Mouse (Mus musculus) ovary, postnatal 14 days (tissue): Measurements from ENCODE around the gene Sucla2.
"Not testable (repeated sequence)": the region's sequence is repeated elsewhere in the genome, so short reads cannot be mapped to it uniquely, and the experiment has no call there.

Source experiments
- DNase-seq: peaks from one replicate; pipeline ENCODE4 v3.0.0; 2022; ENCODE audit warnings: low spot score

Sucla2 gene

GRCm38 (mm10) chr14:73614961-73615360 lies 89.8 kb downstream of the Sucla2 start:
- DNase-seq = not testable (repeated sequence)

GRCm38 (mm10) chr14:73620880-73621279 lies 95.8 kb downstream of the Sucla2 start:
- DNase-seq = no peak

- DNase-seq = no peak
Measured at GRCm38 (mm10) chr14:73622988-73623387, 97.9 kb downstream of the Sucla2 start.

DNA sequence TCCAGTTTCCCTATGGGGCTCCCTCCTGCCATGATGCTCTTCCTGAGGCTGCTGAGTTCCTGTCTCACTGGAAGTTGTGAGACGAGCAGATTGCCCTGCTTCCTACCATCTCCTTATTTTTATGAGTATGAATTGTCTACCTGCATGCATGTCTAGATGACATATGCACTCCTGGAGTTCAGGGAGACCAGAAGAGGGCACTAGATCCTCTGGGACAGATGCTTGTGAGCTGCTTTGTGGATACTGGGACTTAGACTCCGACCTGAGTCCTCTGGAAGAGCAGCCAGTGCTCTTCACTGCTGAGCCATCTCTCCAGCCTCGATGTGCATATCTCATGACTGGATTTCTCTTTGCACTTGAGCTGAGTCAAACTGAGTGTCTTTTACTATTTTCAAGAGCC lies 100.3 kb downstream of the Sucla2 start:
- no peak for DNase-seq

GRCm38 (mm10) chr14:73631511-73631910 lies 106.4 kb downstream of the Sucla2 start:
- DNase-seq = no peak

GRCm38 (mm10) chr14:73632648-73633263 lies 107.6 kb downstream of the Sucla2 start:
- DNase-seq = no peak

DNA sequence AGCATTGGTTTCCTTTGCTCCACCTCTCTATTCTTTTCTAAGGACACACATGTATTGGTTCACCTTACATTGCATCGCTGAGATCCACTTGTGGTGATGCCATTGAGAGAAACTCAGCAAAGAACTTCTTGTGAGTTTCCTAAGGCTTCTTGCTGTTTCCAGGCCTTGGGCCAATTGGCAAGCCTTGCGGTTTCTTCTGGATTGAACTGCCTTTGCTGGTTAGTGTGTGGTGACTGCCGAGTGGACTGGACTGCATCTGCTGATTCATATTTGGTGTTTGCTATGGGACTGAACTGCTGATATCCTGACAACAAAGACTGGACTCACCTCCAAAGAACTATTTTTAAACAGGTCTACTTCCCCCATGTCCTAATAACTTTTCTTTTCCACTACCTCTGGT lies 109.2 kb downstream of the Sucla2 start:
- no peak for DNase-seq

GRCm38 (mm10) chr14:73637460-73637859 lies 112.3 kb downstream of the Sucla2 start:
- DNase-seq = no peak
